Mouse (Mus musculus): ENCODE results near the gene Reg3a. TPM values are rescaled to one million over a fixed set of nuclear protein-coding genes. Genes with fewer than 3 reads are reported as not detected.

The Reg3a gene
- not detected in 2 replicates for polyA plus RNA-seq (2015; fragmentation: Nextera tagmentation; extraction: Ambion mirVana)

DNA sequence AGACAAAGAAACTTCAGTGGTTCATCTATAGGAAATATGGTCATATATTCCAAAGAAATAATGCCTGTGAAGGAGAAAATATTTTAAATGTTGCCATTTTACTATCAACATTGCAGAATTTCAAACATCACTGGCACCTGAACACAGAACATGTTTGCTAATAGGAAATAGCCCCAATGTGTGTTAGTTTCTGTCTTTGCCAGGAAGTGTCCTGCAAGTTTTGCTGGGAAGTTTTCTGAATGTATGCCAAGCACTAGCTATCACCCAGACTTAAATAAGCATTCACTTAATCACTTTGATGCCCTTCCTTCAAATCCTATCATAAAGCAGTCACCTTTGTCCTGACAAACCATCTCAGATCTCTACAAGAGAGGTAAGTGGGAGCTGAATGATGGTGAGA lies at the start of gene Reg3a:
Gene Reg3a, plus strand, starts transcription at position 301 of the 400 bp plus-strand sequence.

DNA sequence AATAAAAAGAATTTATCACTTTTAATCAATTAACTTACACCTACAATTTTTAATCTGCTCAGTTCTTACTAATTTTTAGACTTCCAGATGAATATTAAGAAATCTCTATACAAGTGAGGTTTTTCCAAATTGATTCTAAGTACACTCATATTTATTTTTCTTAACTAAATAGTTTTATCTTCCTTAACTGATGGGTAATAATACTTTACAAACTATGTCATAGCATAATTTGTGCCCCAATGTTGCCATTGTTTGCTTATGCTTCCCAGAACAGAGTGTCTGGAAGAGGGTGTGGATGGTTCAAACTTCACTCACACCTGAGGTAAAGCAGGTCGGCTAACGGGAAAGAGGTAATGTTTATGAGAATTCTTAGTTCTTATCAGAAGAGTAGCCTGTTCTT lies 10.2 kb upstream of the Reg3a start, which contains the start of gene Reg3b:
Gene Reg3b, plus strand, starts transcription at position 301 of the 400 bp plus-strand sequence.

DNA sequence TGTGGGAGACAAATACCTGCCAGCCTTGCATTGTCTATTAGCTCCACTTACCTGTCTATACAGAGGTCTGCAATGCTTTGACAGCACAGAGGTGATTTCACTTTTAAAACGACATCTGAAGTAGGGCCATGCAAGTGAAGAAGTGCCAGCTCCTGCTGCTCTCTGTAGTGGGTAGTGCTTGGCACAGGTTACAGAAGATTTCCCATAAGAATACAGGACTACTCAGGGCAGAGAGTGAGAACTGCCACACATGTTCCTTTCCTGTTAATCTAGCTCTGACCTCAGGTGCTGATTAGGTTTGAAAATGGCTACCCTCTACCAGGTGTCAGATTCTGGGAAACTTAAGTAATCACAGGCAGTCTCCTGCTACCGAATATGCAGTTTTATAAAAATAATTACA lies 1.7 kb upstream of the Reg3a start, which contains the start of gene Reg3d:
Gene Reg3d, minus strand, starts transcription at position 101 of the 400 bp plus-strand sequence.

DNA sequence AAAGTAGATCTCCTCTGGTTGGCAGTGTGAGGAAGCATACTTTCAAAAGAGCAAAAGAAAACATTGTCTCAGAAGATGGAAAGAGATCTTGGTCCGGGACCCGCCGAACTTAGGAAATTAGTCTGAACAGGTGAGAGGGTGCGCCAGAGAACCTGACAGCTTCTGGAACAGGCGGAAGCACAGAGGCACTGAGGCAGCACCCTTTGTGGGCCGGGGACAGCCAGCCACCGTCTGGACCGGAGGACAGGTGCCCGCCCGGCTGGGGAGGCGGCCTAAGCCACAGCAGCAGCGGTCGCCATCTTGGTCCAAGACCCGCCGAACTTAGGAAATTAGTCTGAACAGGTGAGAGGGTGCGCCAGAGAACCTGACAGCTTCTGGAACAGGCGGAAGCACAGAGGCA lies 14.8 kb downstream of the Reg3a start, which contains the start of gene Reg2:
Gene Reg2, plus strand, starts transcription at position 301 of the 400 bp plus-strand sequence.

DNA sequence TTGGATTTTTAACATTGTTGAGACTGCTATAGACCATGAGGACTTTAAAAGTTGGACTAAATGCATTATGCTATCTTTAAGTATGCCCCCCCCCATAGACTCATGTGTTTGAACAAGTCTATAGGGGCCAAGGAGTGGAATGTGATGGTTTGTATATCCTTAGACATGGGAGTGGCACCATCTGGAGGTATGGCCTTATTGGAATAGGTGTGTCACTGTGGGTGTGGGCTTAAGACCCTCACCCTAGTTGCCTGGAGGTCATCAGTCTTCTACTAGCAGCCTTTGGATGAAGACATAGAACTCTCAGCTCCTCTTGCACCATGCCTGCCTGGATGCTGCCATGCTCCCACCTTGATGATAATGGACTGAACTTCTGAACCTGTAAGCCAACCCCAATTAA lies 41.9 kb downstream of the Reg3a start, which contains the start of gene Reg1:
Gene Reg1, plus strand, starts transcription at position 301 of the 400 bp plus-strand sequence.

Other genes starting within 250 kb of the Reg3a start
- gene Reg3b, start 10.1 kb upstream of the Reg3a start, polyA plus RNA-seq (2015; fragmentation: Nextera tagmentation; extraction: Ambion mirVana): not detected in 2 replicates
- not detected in 2 replicates for gene Reg3d, start 1.8 kb upstream of the Reg3a start, polyA plus RNA-seq (2015; fragmentation: Nextera tagmentation; extraction: Ambion mirVana)
- gene Reg2, start 14.9 kb downstream of the Reg3a start, polyA plus RNA-seq (2015; fragmentation: Nextera tagmentation; extraction: Ambion mirVana): not detected in 2 replicates
- not detected in 2 replicates for gene Reg1, start 42.0 kb downstream of the Reg3a start, polyA plus RNA-seq (2015; fragmentation: Nextera tagmentation; extraction: Ambion mirVana)
- not detected in 2 replicates for gene Reg3g, start 88.2 kb downstream of the Reg3a start, polyA plus RNA-seq (2015; fragmentation: Nextera tagmentation; extraction: Ambion mirVana)